Mouse (Mus musculus) small intestine, adult 2 months (tissue): ENCODE measurements at regions not wholly inside any gene's neighbourhood (a gene's known extent, or its start where the extent isn't known, plus 50 kb on each side); places are given as distances from the start of the nearest gene placed in this dataset.

Experiments used
- CTCF ChIP-seq: fragments of 200-500 bp; IDR thresholded peaks from 2 replicates; pipeline ENCODE4 v1.5.1; 2012; ENCODE audit warnings: low read depth, mild to moderate bottlenecking, control low read depth, inconsistent platforms, low read length, moderate library complexity, mixed read lengths; ENCODE audit not compliant: insufficient replicate concordance, insufficient read length; ENCODE audit errors: extremely low read depth
- POLR2A ChIP-seq: fragments of 200-500 bp; IDR thresholded peaks from 2 replicates; pipeline ENCODE4 v1.6.1; 2012; ENCODE audit warnings: low read depth, mild to moderate bottlenecking, control low read depth, inconsistent platforms, low read length, moderate library complexity

GRCm38 (mm10) chr17:48850910-48851309 is 81.3 kb upstream of the Lrfn2 start:
- TF ChIP-seq POLR2A (no peak), CTCF (no peak)
